Mouse (Mus musculus) CH12.LX (cell line): Measurements from ENCODE around the gene Gpr33. TPM values are rescaled to one million over a fixed set of nuclear protein-coding genes. Genes with fewer than 3 reads are reported as not detected.

ENCODE experiments used
- DNase-seq: peaks from one replicate; pipeline ENCODE4 v3.0.0-alpha.2; 2013; ENCODE audit errors: extremely low read depth
- H3K27ac ChIP-seq: 2 replicates; pipeline ENCODE4 v1.5.1; 2012; ENCODE audit warnings: low read depth, mild to moderate bottlenecking, control low read depth, moderate library complexity; ENCODE audit not compliant: insufficient read depth
- H3K27me3 ChIP-seq: replicated peaks from 2 replicates; pipeline ENCODE3; 2012; ENCODE audit warnings: inconsistent platforms
- H3K36me3 ChIP-seq, 2 experiments: replicated peaks in 1 of 2; 2 replicates each; pipeline versions ENCODE3 to v1.6.1; 2012; ENCODE audit warnings: inconsistent platforms in 1 of 2, low read length in 1 of 2, mild to moderate bottlenecking in 1 of 2, mixed read lengths in 1 of 2, moderate library complexity in 1 of 2; ENCODE audit not compliant: control insufficient read depth in 1 of 2, insufficient read depth in 1 of 2
- H3K4me1 ChIP-seq, 2 experiments: 2 replicates each; pipeline ENCODE4 v1.6.1; 2012; ENCODE audit warnings: inconsistent platforms in 1 of 2, moderate library complexity in 1 of 2; ENCODE audit not compliant: insufficient read depth in 2 of 2, control insufficient read depth in 1 of 2
- H3K4me2 ChIP-seq: 2 replicates; pipeline ENCODE4 v1.6.1; 2012; ENCODE audit warnings: low read depth, mild to moderate bottlenecking, control low read depth; ENCODE audit not compliant: poor library complexity, insufficient read depth, severe bottlenecking
- H3K4me3 ChIP-seq, 3 experiments: fragments of 150-350 bp in 1 of 3; sonication (generic) in 1 of 3; replicated peaks in 1 of 3; 2 replicates each; pipeline versions ENCODE3 to v1.5.1; 2011 to 2012; ENCODE audit warnings: low read depth in 2 of 3, low read length in 2 of 3, mild to moderate bottlenecking in 2 of 3, moderate library complexity in 2 of 3, control low read depth in 1 of 3, improper control_type of control experiment in 1 of 3, inconsistent platforms in 1 of 3, mixed read lengths in 1 of 3; ENCODE audit not compliant: poor library complexity in 1 of 3
- H3K79me2 ChIP-seq: replicated peaks from 2 replicates; pipeline ENCODE4 v1.6.1; 2012; ENCODE audit warnings: mild to moderate bottlenecking, moderate library complexity; ENCODE audit not compliant: control insufficient read depth, poor library complexity, insufficient read depth, severe bottlenecking; ENCODE audit errors: extremely low read depth
- H3K9ac ChIP-seq: 2 replicates; pipeline ENCODE4 v1.6.1; 2012; ENCODE audit warnings: low read depth, mild to moderate bottlenecking, control low read depth, moderate library complexity; ENCODE audit not compliant: insufficient read depth
- H3K9me3 ChIP-seq: replicated peaks from 2 replicates; pipeline ENCODE3; 2012; ENCODE audit warnings: low read length, inconsistent platforms, mixed read lengths
- CHD2 ChIP-seq: IDR thresholded peaks from 2 replicates; pipeline ENCODE4 v1.6.1; 2011; ENCODE audit warnings: low read length, improper control_type of control experiment
- CTCF ChIP-seq, 2 experiments: IDR thresholded peaks in 1 of 2; conservative IDR thresholded peaks in 1 of 2; 2 replicates each; pipeline ENCODE4 v1.5.1; 2011 to 2012; ENCODE audit warnings: low read depth in 2 of 2, low read length in 2 of 2, improper control_type of control experiment in 1 of 2, inconsistent platforms in 1 of 2, mild to moderate bottlenecking in 1 of 2, moderate library complexity in 1 of 2
- E2F4 ChIP-seq: IDR thresholded peaks from 2 replicates; pipeline ENCODE4 v1.6.1; 2011; ENCODE audit warnings: low read depth, low read length, improper control_type of control experiment; ENCODE audit not compliant: insufficient replicate concordance
- ELF1 ChIP-seq: IDR thresholded peaks from 2 replicates; pipeline ENCODE4 v1.6.1; 2014; ENCODE audit warnings: low read depth, mild to moderate bottlenecking, inconsistent platforms, low read length, improper control_type of control experiment
- IRF4 ChIP-seq: IDR thresholded peaks from 2 replicates; pipeline ENCODE4 v1.6.1; 2014; ENCODE audit warnings: low read depth, mild to moderate bottlenecking, inconsistent platforms, low read length, improper control_type of control experiment
- JUN ChIP-seq: IDR thresholded peaks from 2 replicates; pipeline ENCODE4 v1.6.1; 2011; ENCODE audit warnings: low read depth, mild to moderate bottlenecking, low read length, improper control_type of control experiment, moderate library complexity; ENCODE audit not compliant: insufficient read depth
- JUND ChIP-seq: conservative IDR thresholded peaks from 2 replicates; pipeline ENCODE4 v1.6.1; 2011; ENCODE audit warnings: low read depth, low read length, improper control_type of control experiment
- KAT2A ChIP-seq: IDR thresholded peaks from 2 replicates; pipeline ENCODE4 v1.6.1; 2012; ENCODE audit warnings: low read length, improper control_type of control experiment, inconsistent platforms; ENCODE audit not compliant: insufficient replicate concordance
- MAX ChIP-seq: IDR thresholded peaks from 2 replicates; pipeline ENCODE4 v1.6.1; 2011; ENCODE audit warnings: low read length, improper control_type of control experiment
- NELFE ChIP-seq: IDR thresholded peaks from 2 replicates; pipeline ENCODE4 v1.6.1; 2011; ENCODE audit warnings: low read depth, low read length, improper control_type of control experiment
- NRF1 ChIP-seq: IDR thresholded peaks from 2 replicates; pipeline ENCODE4 v1.6.1; 2014; ENCODE audit warnings: low read depth, mild to moderate bottlenecking, inconsistent platforms, low read length, improper control_type of control experiment, moderate library complexity
- PAX5 ChIP-seq: IDR thresholded peaks from 2 replicates; pipeline ENCODE4 v1.6.1; 2012; ENCODE audit warnings: low read length, inconsistent platforms, mixed read lengths
- POLR2AphosphoS2 ChIP-seq: IDR thresholded peaks from 2 replicates; pipeline ENCODE4 v1.6.1; 2011; ENCODE audit warnings: low read depth, low read length, improper control_type of control experiment
- RAD21 ChIP-seq: IDR thresholded peaks from 2 replicates; pipeline ENCODE4 v1.6.1; 2011; ENCODE audit warnings: low read depth, mild to moderate bottlenecking, low read length, improper control_type of control experiment, moderate library complexity
- RCOR1 ChIP-seq: conservative IDR thresholded peaks from 2 replicates; pipeline ENCODE4 v1.6.1; 2012; ENCODE audit warnings: low read depth, mild to moderate bottlenecking, inconsistent platforms, low read length, improper control_type of control experiment
- SIN3A ChIP-seq: IDR thresholded peaks from 2 replicates; pipeline ENCODE4 v1.6.1; 2012; ENCODE audit warnings: low read length, improper control_type of control experiment, inconsistent platforms
- TCF12 ChIP-seq: IDR thresholded peaks from 2 replicates; pipeline ENCODE4 v1.6.1; 2014; ENCODE audit warnings: low read depth, mild to moderate bottlenecking, inconsistent platforms, low read length, improper control_type of control experiment
- USF1 ChIP-seq: IDR thresholded peaks from 2 replicates; pipeline ENCODE4 v1.6.1; 2014; ENCODE audit warnings: low read depth, mild to moderate bottlenecking, inconsistent platforms, low read length, improper control_type of control experiment
- USF2 ChIP-seq: conservative IDR thresholded peaks from 2 replicates; pipeline ENCODE4 v1.6.1; 2011; ENCODE audit warnings: low read depth, low read length, improper control_type of control experiment
- ZC3H11A ChIP-seq: IDR thresholded peaks from 2 replicates; pipeline ENCODE4 v1.6.1; 2012; ENCODE audit warnings: low read depth, mild to moderate bottlenecking, inconsistent platforms, low read length, improper control_type of control experiment
- ZKSCAN1 ChIP-seq: IDR thresholded peaks from 2 replicates; pipeline ENCODE4 v1.6.1; 2012; ENCODE audit warnings: low read depth, inconsistent platforms, low read length, improper control_type of control experiment, borderline replicate concordance
- ZNF384 ChIP-seq: IDR thresholded peaks from 2 replicates; pipeline ENCODE4 v1.6.1; 2012; ENCODE audit warnings: low read depth, low read length, improper control_type of control experiment, inconsistent platforms
- dilution Hi-C: fragments of 300-500 bp; cut with MboI; formaldehyde crosslinking; loops from 2 replicates; pipeline ENCODE4 v1.14.3; 2020; ENCODE audit warnings: low sequenced_read_pairs; ENCODE audit not compliant: extremely low pct_unique_long_range_greater_than_20kb, extremely low pct_ligation_motif_present
- in situ Hi-C: fragments of 300-500 bp; cut with MboI; formaldehyde crosslinking; loops from 3 replicates; pipeline ENCODE4 v1.14.3; 2019; ENCODE audit warnings: low sequenced_read_pairs, low pct_ligation_motif_present, low pct_unique_long_range_greater_than_20kb, mixed read lengths
- polyA plus RNA-seq: library from polyadenylated mRNA; unstranded; fragments of >175 nt; gene quantifications from 2 replicates; pipeline ENCODE4 v1.2.1, GENCODE M21; 2012; ENCODE audit warnings: low read depth; ENCODE audit not compliant: insufficient read length
- total RNA-seq, 2 experiments: library from RNA; depleted of rRNA; stranded (reverse); fragments of 300-350 nt in 1 of 2; fragments of >200 nt in 1 of 2; gene quantifications; 2 replicates each; pipeline ENCODE4 v1.2.3; 2012 to 2014

Gene Gpr33
- total and polyA plus RNA-seq, 3 experiments = not detected

- H3K4me2 ChIP-seq = no peak overlapping the region
- TF ChIP-seq MAX (no peak), SIN3A (no peak), NRF1 (no peak), POLR2AphosphoS2 (no peak), ELF1 (no peak), ZNF384 (no peak), USF1 (no peak), CTCF (conservative IDR thresholded peaks at IDR 0.05 in 1 of 2, IDR thresholded peaks at IDR 0.05 in 1 of 2; ENCODE audit: low read depth in 2 of 2, low read length in 2 of 2) (no peak), PAX5 (no peak), JUN (no peak), JUND (no peak), ZKSCAN1 (no peak), IRF4 (no peak), CHD2 (no peak), KAT2A (no peak), RCOR1 (no peak)
- no peak overlapping the region for H3K4me3 ChIP-seq
- peaks cover 2 to 25% of the 10 kb centered on the region in 2 experiments; a peak in 2 of 4 replicates for H3K4me1 ChIP-seq
- no peaks in the 10 kb centered on the region for H3K27me3 ChIP-seq
- no peak overlapping the region for H3K27ac ChIP-seq
- dilution Hi-C loops (no loop called here), in situ Hi-C loops (loop anchor here (10.0 to 25.0 kb wide), 2 partner anchors 441 to 588 kb away; no protein-coding TSS in a partner anchor)
- no peak for DNase-seq
- H3K79me2 ChIP-seq = no peaks in the 10 kb centered on the region
- no peaks in the 10 kb centered on the region for H3K9me3 ChIP-seq
- H3K9ac ChIP-seq = no peak overlapping the region
- H3K36me3 ChIP-seq = no peaks in the 10 kb centered on the region
These were observed 18.5 kb upstream of the Gpr33 start for GRCm38 (mm10) chr12:52046371-52046770.

DNA sequence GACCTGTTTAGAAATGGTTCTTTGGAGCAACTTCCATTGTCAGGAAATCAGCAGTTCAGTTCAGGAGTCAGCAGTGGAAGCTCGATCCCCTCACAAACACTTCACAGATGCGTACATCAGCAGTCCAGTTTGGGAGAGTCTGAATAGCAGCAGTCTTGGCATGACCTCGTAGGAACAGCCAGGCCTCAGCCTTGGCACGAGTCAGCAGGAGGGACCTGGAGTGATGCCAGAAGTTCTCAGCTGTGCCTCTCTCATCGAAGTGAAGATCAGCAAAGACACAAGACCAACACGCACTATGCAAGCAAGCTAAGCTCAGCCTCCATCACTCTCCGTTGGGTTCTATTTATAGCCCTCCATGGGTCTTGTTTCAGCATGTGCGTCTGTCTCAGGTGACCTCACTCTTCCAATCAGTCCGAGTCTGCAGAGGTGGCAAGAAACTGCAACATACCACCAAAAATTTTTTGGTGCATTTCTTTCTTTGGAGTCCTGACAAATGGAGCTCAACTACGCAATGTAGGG is 15.0 kb upstream of the Gpr33 start:
- Histone ChIP-seq H3K36me3 (no peaks in the 10 kb centered on the region), H3K4me3 (no peak overlapping the region), H3K27ac (no peak overlapping the region), H3K9ac (no peak overlapping the region), H3K4me2 (no peak overlapping the region), H3K27me3 (no peaks in the 10 kb centered on the region), H3K79me2 (no peaks in the 10 kb centered on the region)
- no peak for DNase-seq
- dilution Hi-C loops = no loop called here
- no peak for TF ChIP-seq MAX
- TF ChIP-seq USF2 = no peak
- no peak for TF ChIP-seq RAD21
- TF ChIP-seq ZC3H11A = no peak
- TF ChIP-seq CHD2 = no peak
- no peak for TF ChIP-seq TCF12
- no peak for TF ChIP-seq NELFE
- no peak for TF ChIP-seq E2F4
- TF ChIP-seq, all 38 proteins: peak for 0
- Histone ChIP-seq H3K9me3 (no peaks in the 10 kb centered on the region), H3K4me1 (peaks cover 2 to 16% of the 10 kb centered on the region in 2 experiments; a peak in 2 of 4 replicates)
- in situ Hi-C loops = loop anchor here (10.0 to 25.0 kb wide), 2 partner anchors 444 to 592 kb away; no protein-coding TSS in a partner anchor
